Mouse (Mus musculus) liver, embryonic 14.5 days (tissue): ENCODE results near the gene Scn8a. TPM values are rescaled to one million over a fixed set of nuclear protein-coding genes. Genes with fewer than 3 reads are reported as not detected.
A peak's percentile ranks its signal among the peaks of the same experiment; 100 is the strongest.

Experiments
- ATAC-seq: fragments of 200-750 bp; cut with Nextera tagmentation; 2 replicates; pipeline ENCODE4 v1.8.0; 2017; ENCODE audit warnings: moderate number of reproducible peaks, mild to moderate bottlenecking, moderate library complexity; ENCODE audit not compliant: insufficient read depth
- DNase-seq, 3 experiments: peaks; one replicate each; pipeline ENCODE4 v3.0.0-alpha.2; 2012 to 2013; ENCODE audit warnings: low read depth in 3 of 3, low spot score in 3 of 3
- H3K27ac ChIP-seq: fragments of 300-500 bp; sonication (generic); 2 replicates; pipeline ENCODE4 v1.5.1; 2014; ENCODE audit warnings: moderate library complexity, mild to moderate bottlenecking, control low read depth, inconsistent platforms
- H3K27me3 ChIP-seq: fragments of 300-500 bp; sonication (generic); 2 replicates; pipeline ENCODE4 v1.6.1; 2014; ENCODE audit warnings: mild to moderate bottlenecking, low read length, moderate library complexity; ENCODE audit not compliant: control insufficient read depth, insufficient read depth
- H3K36me3 ChIP-seq: fragments of 300-500 bp; sonication (generic); replicated peaks from 2 replicates; pipeline ENCODE4 v1.6.1; 2014; ENCODE audit warnings: low read depth; ENCODE audit not compliant: control insufficient read depth, insufficient read depth
- H3K4me1 ChIP-seq, 2 experiments: fragments of 200-500 bp in 1 of 2; fragments of 300-500 bp in 1 of 2; sonication (generic) in 1 of 2; replicated peaks; 2 replicates each; pipeline ENCODE4 v1.6.1; 2012 to 2014; ENCODE audit warnings: antibody characterized with exemption in 1 of 2, inconsistent platforms in 1 of 2, low read length in 1 of 2; ENCODE audit not compliant: control insufficient read depth in 2 of 2, insufficient read depth in 2 of 2
- H3K4me2 ChIP-seq: fragments of 300-500 bp; sonication (generic); 2 replicates; pipeline ENCODE4 v1.6.1; 2014; ENCODE audit warnings: low read depth, mild to moderate bottlenecking, control low read depth, moderate library complexity
- H3K4me3 ChIP-seq, 2 experiments: fragments of 200-500 bp in 1 of 2; fragments of 300-500 bp in 1 of 2; sonication (generic) in 1 of 2; 2 replicates each; pipeline ENCODE4 v1.5.1; 2012 to 2014; ENCODE audit warnings: low read depth in 2 of 2, low read length in 2 of 2, mild to moderate bottlenecking in 2 of 2, control low read depth in 1 of 2, inconsistent platforms in 1 of 2, moderate library complexity in 1 of 2; ENCODE audit not compliant: insufficient read depth in 1 of 2
- H3K9ac ChIP-seq: fragments of 300-500 bp; sonication (generic); replicated peaks from 2 replicates; pipeline ENCODE4 v1.6.1; 2014; ENCODE audit warnings: mild to moderate bottlenecking, control low read depth, moderate library complexity
- H3K9me3 ChIP-seq: fragments of 300-500 bp; sonication (generic); 2 replicates; pipeline ENCODE4 v1.6.1; 2016; ENCODE audit warnings: low read length, mixed read lengths; ENCODE audit not compliant: control insufficient read depth
- CTCF ChIP-seq: IDR thresholded peaks from 2 replicates; pipeline ENCODE4 v1.5.1; 2016; ENCODE audit warnings: antibody characterized with exemption, low read depth, control low read depth
- EP300 ChIP-seq: IDR thresholded peaks from 2 replicates; pipeline ENCODE4 v1.6.1; 2016; ENCODE audit warnings: antibody characterized with exemption, low read depth
- WGBS: fragments of 180-500 bp; shearing (Covaris S2); extraction: QIAGEN DNeasy Blood & Tissue Kit; methylation state at CpG from one replicate; pipeline ENCODE4 v1.1.7; 2014; ENCODE audit not compliant: insufficient replicate concordance; 5-methylcytosine and 5-hydroxymethylcytosine counted together
- polyA plus RNA-seq, 2 experiments: library from polyadenylated mRNA; depleted of rRNA in 1 of 2; stranded (reverse) in 1 of 2; unstranded in 1 of 2; fragments of >200 nt; fragmentation: Nextera tagmentation in 1 of 2; extraction: Ambion mirVana in 1 of 2; gene quantifications; 2 replicates each; pipeline versions ENCODE4 v1.2.1 to v1.2.3; 2012 to 2014

Gene Scn8a
- polyA plus RNA-seq, 2 experiments: 0.13 to 0.41 TPM

GRCm38 (mm10) chr15:101078731-101079156 is 209.1 kb downstream of the Scn8a start:
- Histone ChIP-seq H3K9me3 (no peaks in the 10 kb centered on the region), H3K27me3 (peaks cover 38% of the 10 kb centered on the region), H3K4me3 (peak overlapping the region; percentile 47 to 57), H3K4me1 (peaks cover 0 to 2% of the 10 kb centered on the region in 2 experiments; a peak in 1 of 4 replicates), H3K36me3 (no peaks in the 10 kb centered on the region), H3K9ac (no peak overlapping the region), H3K27ac (no peak overlapping the region), H3K4me2 (peak overlapping the region; percentile 31)
- 4% methylated on average over 26 of the region's 30 CpGs for WGBS
- no peak for TF ChIP-seq EP300
- TF ChIP-seq CTCF: peak; percentile 24; the same call in 1 of the 2 replicates
- ATAC-seq (peak; percentile 78), DNase-seq (peak in 2 of 3 experiments; percentile 26 to 39)

GRCm38 (mm10) chr15:101080031-101080520 is 210.4 kb downstream of the Scn8a start:
- no peaks in the 10 kb centered on the region for H3K36me3 ChIP-seq
- H3K4me3 ChIP-seq: no peak overlapping the region
- peaks cover 38% of the 10 kb centered on the region for H3K27me3 ChIP-seq
- no peak overlapping the region for H3K27ac ChIP-seq
- ATAC-seq (no peak), DNase-seq (no peak)
- WGBS: 67% methylated on average over 9 of the region's 9 CpGs
- no peak overlapping the region for H3K9ac ChIP-seq
- TF ChIP-seq CTCF (no peak), EP300 (no peak)
- H3K9me3 ChIP-seq: no peaks in the 10 kb centered on the region
- H3K4me2 ChIP-seq: no peak overlapping the region
- peaks cover 0 to 2% of the 10 kb centered on the region in 2 experiments; a peak in 1 of 4 replicates for H3K4me1 ChIP-seq

GRCm38 (mm10) chr15:101081035-101081548 is 211.4 kb downstream of the Scn8a start:
- peaks cover 33% of the 10 kb centered on the region for H3K27me3 ChIP-seq
- no peak overlapping the region for H3K4me3 ChIP-seq
- TF ChIP-seq EP300: no peak
- no peak for TF ChIP-seq CTCF
- H3K9me3 ChIP-seq: no peaks in the 10 kb centered on the region
- ATAC-seq (no peak), DNase-seq (no peak)
- WGBS: 43% methylated on average over 7 of the region's 7 CpGs
- no peak overlapping the region for H3K4me2 ChIP-seq
- peaks cover 0 to 2% of the 10 kb centered on the region in 2 experiments; a peak in 1 of 4 replicates for H3K4me1 ChIP-seq
- no peak overlapping the region for H3K27ac ChIP-seq
- H3K9ac ChIP-seq: no peak overlapping the region
- H3K36me3 ChIP-seq: no peaks in the 10 kb centered on the region

- no peaks in the 10 kb centered on the region for H3K36me3 ChIP-seq
- H3K4me2 ChIP-seq: no peak overlapping the region
- DNase-seq: no peak
- H3K9ac ChIP-seq: no peak overlapping the region
- TF ChIP-seq CTCF: no peak
- TF ChIP-seq EP300: no peak
- peaks cover 23% of the 10 kb centered on the region for H3K27me3 ChIP-seq
- H3K9me3 ChIP-seq: no peaks in the 10 kb centered on the region
- no peak overlapping the region for H3K27ac ChIP-seq
- H3K4me3 ChIP-seq: no peak overlapping the region
- ATAC-seq: no peak
- 48% methylated on average over 4 of the region's 4 CpGs for WGBS
- peaks cover 0 to 2% of the 10 kb centered on the region in 2 experiments; a peak in 1 of 4 replicates for H3K4me1 ChIP-seq
Observed at GRCm38 (mm10) chr15:101082236-101082635, 212.6 kb downstream of the Scn8a start.

GRCm38 (mm10) chr15:101084499-101084898 is 214.8 kb downstream of the Scn8a start:
- Histone ChIP-seq H3K9ac (no peak overlapping the region), H3K4me1 (0 out of 4 replicates have a peak, but pooled peaks cover 0 to 2% of the 10 kb centered on the region in 2 experiments), H3K27me3 (peaks cover under 1% of the 10 kb centered on the region; the same call in 1 of the 2 replicates), H3K4me3 (no peak overlapping the region), H3K27ac (no peak overlapping the region), H3K4me2 (no peak overlapping the region), H3K9me3 (no peaks in the 10 kb centered on the region), H3K36me3 (no peaks in the 10 kb centered on the region)
- 40% methylated on average over 10 of the region's 10 CpGs for WGBS
- ATAC-seq: no peak
- no peak for DNase-seq
- TF ChIP-seq EP300 (no peak), CTCF (no peak)
